Mouse (Mus musculus): ENCODE data around the gene Lhfpl3. TPM values are rescaled to one million over a fixed set of nuclear protein-coding genes. Genes with fewer than 3 reads are reported as not detected.

The Lhfpl3 gene
- polyA plus RNA-seq, 1 experiment from 2014 or later, result 1.3 TPM

DNA sequence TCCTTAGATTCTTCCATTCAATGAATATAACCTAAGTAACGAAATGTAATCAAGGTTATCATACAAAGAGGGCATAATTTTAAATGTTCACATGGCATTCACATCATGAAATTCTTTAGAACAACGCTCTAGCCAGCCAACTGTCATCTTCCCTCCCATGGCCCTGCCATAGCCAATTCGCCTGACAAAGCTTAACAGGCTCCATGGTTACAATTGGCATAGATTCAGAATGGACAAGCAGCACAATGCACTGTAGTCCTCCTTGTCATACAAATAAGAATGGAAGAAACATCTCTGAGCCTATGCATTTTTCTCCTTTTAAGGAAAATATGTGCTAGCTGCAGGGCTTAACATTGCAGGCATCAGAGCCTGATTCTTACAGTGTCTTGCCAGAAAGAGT lies 254.0 kb downstream of the Lhfpl3 start:
- DNase-seq (ENCODE audit: low spot score, missing footprints), result no peak
- Histone ChIP-seq H3K36me3 (ENCODE audit: control insufficient read depth, insufficient read depth, low read length) (no peaks in the 10 kb centered on the region), H3K4me2 (no peak overlapping the region), H3K4me1 (ENCODE audit: control insufficient read depth, insufficient read depth, low read length) (no peaks in the 10 kb centered on the region), H3K4me3 (ENCODE audit: low read depth, low read length) (no peak overlapping the region), H3K27me3 (ENCODE audit: control insufficient read depth, insufficient read depth, low read length) (no peaks in the 10 kb centered on the region), H3K9ac (ENCODE audit: low read length) (no peak overlapping the region), H3K27ac (ENCODE audit: low read depth, low read length) (no peak overlapping the region), H3K9me3 (ENCODE audit: control insufficient read depth, low read length) (no peaks in the 10 kb centered on the region)
- 76% methylated on average over 3 of the region's 3 CpGs for WGBS
- no peak for ATAC-seq (ENCODE audit: low FRiP score)

DNA sequence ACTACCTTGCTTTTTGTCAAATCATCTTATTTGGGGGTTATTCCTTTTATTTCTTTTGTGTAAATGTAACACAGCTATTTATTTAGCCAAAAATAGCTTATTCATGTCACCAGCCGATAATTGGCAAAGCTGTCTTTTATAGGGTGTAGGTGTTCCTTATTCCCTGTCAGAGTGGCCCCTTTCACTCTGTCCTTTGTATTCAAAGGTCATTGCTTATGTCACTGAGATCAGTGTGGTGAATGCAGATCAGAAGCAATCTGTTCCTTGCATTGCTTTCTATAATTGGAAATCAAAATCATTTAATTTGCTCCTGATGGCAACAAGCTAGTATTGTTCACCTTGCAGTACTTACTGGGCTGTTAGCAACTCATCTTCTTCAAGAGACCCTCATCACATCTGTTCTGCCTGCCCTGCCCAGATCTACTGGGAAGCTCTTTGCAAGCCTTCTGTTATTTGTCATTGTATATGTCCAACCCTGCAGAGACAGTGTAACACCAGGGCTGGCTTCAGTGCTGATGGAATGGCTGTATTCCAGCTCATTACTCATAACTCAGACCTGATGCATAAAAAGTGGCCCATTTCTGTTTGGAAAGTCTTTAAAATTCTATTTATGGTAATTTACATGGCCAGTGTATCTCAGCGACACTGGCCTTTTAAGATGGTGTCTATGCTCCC lies 257.4 kb downstream of the Lhfpl3 start:
- no peaks in the 10 kb centered on the region for H3K9me3 ChIP-seq (ENCODE audit: control insufficient read depth, low read length)
- no peak for DNase-seq (ENCODE audit: low spot score, missing footprints)
- H3K4me1 ChIP-seq (ENCODE audit: control insufficient read depth, insufficient read depth, low read length), result no peaks in the 10 kb centered on the region
- WGBS, result 83% methylated on average over 2 of the region's 2 CpGs
- no peaks in the 10 kb centered on the region for H3K36me3 ChIP-seq (ENCODE audit: control insufficient read depth, insufficient read depth, low read length)
- H3K9ac ChIP-seq (ENCODE audit: low read length), result no peak overlapping the region
- no peak overlapping the region for H3K27ac ChIP-seq (ENCODE audit: low read depth, low read length)
- H3K27me3 ChIP-seq (ENCODE audit: control insufficient read depth, insufficient read depth, low read length), result no peaks in the 10 kb centered on the region
- H3K4me3 ChIP-seq (ENCODE audit: low read depth, low read length), result no peak overlapping the region
- no peak overlapping the region for H3K4me2 ChIP-seq
- ATAC-seq (ENCODE audit: low FRiP score), result no peak

DNA sequence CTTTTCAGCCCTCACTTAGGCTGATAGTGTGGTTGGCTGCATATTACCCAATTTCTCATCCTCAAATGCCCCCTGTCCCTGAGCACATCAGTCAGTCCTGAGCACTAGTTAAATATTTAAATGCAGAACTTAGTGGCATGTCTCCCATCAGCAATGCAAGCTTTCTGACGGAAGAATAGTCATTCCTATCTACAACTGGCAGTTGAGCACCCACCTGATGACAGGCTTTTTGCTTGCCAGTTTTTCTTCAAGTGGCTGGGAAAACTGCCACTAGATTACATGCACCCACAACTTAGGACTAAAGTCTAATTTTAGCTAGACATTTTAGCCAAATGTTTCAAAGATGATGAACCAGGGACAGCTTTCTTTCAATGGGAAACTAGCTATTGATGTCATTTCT lies 260.3 kb downstream of the Lhfpl3 start:
- WGBS, result 96% methylated on average over 1 of the region's 1 CpGs
- H3K27ac ChIP-seq (ENCODE audit: low read depth, low read length), result no peak overlapping the region
- no peaks in the 10 kb centered on the region for H3K36me3 ChIP-seq (ENCODE audit: control insufficient read depth, insufficient read depth, low read length)
- no peak overlapping the region for H3K9ac ChIP-seq (ENCODE audit: low read length)
- DNase-seq (ENCODE audit: low spot score, missing footprints) (no peak), ATAC-seq (ENCODE audit: low FRiP score) (no peak)
- no peaks in the 10 kb centered on the region for H3K9me3 ChIP-seq (ENCODE audit: control insufficient read depth, low read length)
- no peak overlapping the region for H3K4me3 ChIP-seq (ENCODE audit: low read depth, low read length)
- H3K4me1 ChIP-seq (ENCODE audit: control insufficient read depth, insufficient read depth, low read length), result no peaks in the 10 kb centered on the region
- no peaks in the 10 kb centered on the region for H3K27me3 ChIP-seq (ENCODE audit: control insufficient read depth, insufficient read depth, low read length)
- no peak overlapping the region for H3K4me2 ChIP-seq

DNA sequence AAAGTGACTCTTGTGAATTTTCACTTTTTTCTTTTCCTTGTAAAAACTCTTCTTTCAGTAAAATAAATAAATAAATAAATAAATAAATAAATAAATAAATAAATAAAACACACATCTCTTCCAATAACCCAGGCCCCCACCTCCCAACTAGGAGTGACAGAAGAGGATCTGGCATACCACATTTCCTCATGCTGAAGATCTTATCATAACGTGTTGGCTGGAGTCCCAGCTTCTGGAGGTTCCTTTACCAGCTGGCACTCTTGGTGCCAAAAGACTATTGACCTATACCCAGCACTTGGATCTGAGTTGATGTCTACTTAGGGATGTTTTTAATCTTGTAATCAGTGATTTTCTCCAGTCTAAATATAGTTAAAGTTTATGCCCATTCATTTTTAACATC lies 264.6 kb downstream of the Lhfpl3 start:
- no peak overlapping the region for H3K4me3 ChIP-seq (ENCODE audit: low read depth, low read length)
- no peaks in the 10 kb centered on the region for H3K27me3 ChIP-seq (ENCODE audit: control insufficient read depth, insufficient read depth, low read length)
- no peaks in the 10 kb centered on the region for H3K4me1 ChIP-seq (ENCODE audit: control insufficient read depth, insufficient read depth, low read length)
- ATAC-seq (ENCODE audit: low FRiP score), result no peak
- H3K36me3 ChIP-seq (ENCODE audit: control insufficient read depth, insufficient read depth, low read length), result no peaks in the 10 kb centered on the region
- no peak overlapping the region for H3K9ac ChIP-seq (ENCODE audit: low read length)
- 91% methylated on average over 1 of the region's 1 CpGs for WGBS
- no peak for DNase-seq (ENCODE audit: low spot score, missing footprints)
- no peak overlapping the region for H3K4me2 ChIP-seq
- no peak overlapping the region for H3K27ac ChIP-seq (ENCODE audit: low read depth, low read length)
- H3K9me3 ChIP-seq (ENCODE audit: control insufficient read depth, low read length), result no peaks in the 10 kb centered on the region

DNA sequence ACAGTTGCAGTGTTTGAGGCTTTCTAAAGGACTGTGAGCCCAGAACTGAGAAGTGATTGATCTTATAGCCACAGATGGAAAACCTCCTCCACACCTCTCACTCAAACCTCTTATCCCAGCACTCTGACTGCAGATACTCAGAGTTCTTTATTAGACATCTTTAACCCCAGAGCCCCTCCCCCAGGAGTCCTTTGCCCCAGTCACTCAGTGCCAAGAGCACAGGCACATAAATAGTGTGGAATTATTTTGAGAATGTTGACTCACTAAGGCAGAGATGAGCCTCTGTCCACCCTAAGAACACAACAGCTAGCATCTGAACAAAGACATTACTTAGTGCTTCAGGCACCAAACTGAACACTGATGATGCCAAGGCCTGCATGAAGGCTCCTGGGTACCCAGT lies 268.1 kb downstream of the Lhfpl3 start:
- H3K4me2 ChIP-seq, result no peak overlapping the region
- DNase-seq (ENCODE audit: low spot score, missing footprints), result no peak
- no peaks in the 10 kb centered on the region for H3K27me3 ChIP-seq (ENCODE audit: control insufficient read depth, insufficient read depth, low read length)
- no peaks in the 10 kb centered on the region for H3K36me3 ChIP-seq (ENCODE audit: control insufficient read depth, insufficient read depth, low read length)
- H3K4me3 ChIP-seq (ENCODE audit: low read depth, low read length), result no peak overlapping the region
- no peak overlapping the region for H3K9ac ChIP-seq (ENCODE audit: low read length)
- H3K4me1 ChIP-seq (ENCODE audit: control insufficient read depth, insufficient read depth, low read length), result no peaks in the 10 kb centered on the region
- no peak for ATAC-seq (ENCODE audit: low FRiP score)
- H3K27ac ChIP-seq (ENCODE audit: low read depth, low read length), result no peak overlapping the region
- H3K9me3 ChIP-seq (ENCODE audit: control insufficient read depth, low read length), result no peaks in the 10 kb centered on the region

DNA sequence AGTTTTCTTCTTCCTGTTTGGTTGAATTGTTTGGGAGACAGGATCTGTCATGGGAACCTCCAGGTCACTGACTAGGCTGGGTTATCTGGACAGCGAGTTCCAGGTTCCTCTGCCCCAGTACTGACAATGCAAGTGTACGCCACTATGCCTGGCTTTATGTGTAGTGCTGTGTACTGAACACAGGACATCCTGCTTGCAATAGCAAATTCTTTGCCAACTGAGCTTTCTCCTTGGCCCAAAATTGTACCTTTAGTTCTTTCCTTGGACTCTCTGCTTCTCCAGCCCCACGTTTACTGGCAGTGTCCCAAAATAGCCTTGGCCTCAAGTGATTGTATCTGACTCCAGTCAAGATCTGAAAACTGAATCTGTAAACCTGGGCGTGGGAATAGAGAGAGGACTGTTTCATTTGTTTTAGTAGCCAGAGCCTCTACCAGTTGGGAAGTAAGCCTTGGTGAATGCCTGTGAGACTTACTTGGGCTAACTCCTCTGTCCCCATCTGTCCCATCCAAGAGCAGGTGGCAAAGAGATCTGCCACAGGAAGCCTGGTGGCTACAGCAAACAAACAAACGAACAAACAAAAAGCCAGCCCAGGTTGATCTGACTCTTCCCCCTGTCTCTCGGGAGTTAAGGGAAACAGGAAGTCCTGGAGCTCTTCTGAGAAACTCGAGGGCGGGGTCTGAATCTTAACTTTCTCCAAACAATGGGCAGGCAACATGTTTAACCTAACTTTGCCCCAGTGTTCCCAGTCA lies 269.9 kb downstream of the Lhfpl3 start:
- Histone ChIP-seq H3K4me3 (ENCODE audit: low read depth, low read length) (no peak overlapping the region), H3K27ac (ENCODE audit: low read depth, low read length) (no peak overlapping the region), H3K4me1 (ENCODE audit: control insufficient read depth, insufficient read depth, low read length) (no peaks in the 10 kb centered on the region), H3K36me3 (ENCODE audit: control insufficient read depth, insufficient read depth, low read length) (no peaks in the 10 kb centered on the region), H3K9ac (ENCODE audit: low read length) (no peak overlapping the region), H3K4me2 (no peak overlapping the region), H3K9me3 (ENCODE audit: control insufficient read depth, low read length) (no peaks in the 10 kb centered on the region), H3K27me3 (ENCODE audit: control insufficient read depth, insufficient read depth, low read length) (no peaks in the 10 kb centered on the region)
- DNase-seq (ENCODE audit: low spot score, missing footprints) (no peak), ATAC-seq (ENCODE audit: low FRiP score) (no peak)
- WGBS, result 83% methylated on average over 8 of the region's 8 CpGs

DNA sequence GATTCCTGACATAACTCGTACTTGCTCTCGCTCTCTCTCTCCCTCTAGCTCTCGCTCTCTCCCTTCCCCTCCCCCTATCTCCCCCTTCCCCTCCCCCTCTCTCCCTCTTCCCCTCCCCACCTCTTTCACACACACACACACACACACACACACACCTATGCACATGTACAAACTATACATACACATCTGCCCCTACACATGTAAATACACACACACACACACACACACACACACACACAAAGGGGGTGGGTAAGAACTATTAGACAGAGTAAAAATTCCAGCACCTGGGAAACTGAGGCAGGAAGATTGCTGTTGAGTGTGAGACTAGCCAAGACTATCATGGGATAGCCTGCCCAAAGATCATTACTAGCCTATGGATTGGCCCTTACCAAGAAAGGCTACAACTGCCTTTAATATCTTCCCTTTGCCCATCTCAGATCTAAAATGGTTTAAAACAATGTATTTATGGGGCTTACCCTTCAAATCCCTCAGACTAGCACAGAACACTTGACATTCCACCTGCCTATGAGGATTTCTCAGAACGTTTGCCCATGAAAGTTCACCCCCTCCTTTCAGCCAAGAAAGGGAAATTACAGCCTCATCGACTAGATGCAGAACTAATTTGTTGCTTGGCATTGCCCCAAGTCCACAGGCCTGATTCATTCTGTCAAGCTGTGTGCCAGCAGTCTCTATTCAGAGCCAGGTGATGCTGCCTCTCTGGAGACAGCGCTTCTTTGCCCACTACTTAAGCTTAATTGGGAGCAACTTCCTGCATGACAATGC lies 289.3 kb downstream of the Lhfpl3 start:
- no peaks in the 10 kb centered on the region for H3K36me3 ChIP-seq (ENCODE audit: control insufficient read depth, insufficient read depth, low read length)
- H3K4me3 ChIP-seq (ENCODE audit: low read depth, low read length), result no peak overlapping the region
- H3K9me3 ChIP-seq (ENCODE audit: control insufficient read depth, low read length), result no peaks in the 10 kb centered on the region
- H3K4me1 ChIP-seq (ENCODE audit: control insufficient read depth, insufficient read depth, low read length), result no peaks in the 10 kb centered on the region
- WGBS, result 80% methylated on average over 6 of the region's 6 CpGs
- DNase-seq (ENCODE audit: low spot score, missing footprints) (no peak), ATAC-seq (ENCODE audit: low FRiP score) (no peak)
- no peak overlapping the region for H3K4me2 ChIP-seq
- no peak overlapping the region for H3K9ac ChIP-seq (ENCODE audit: low read length)
- no peak overlapping the region for H3K27ac ChIP-seq (ENCODE audit: low read depth, low read length)
- no peaks in the 10 kb centered on the region for H3K27me3 ChIP-seq (ENCODE audit: control insufficient read depth, insufficient read depth, low read length)

DNA sequence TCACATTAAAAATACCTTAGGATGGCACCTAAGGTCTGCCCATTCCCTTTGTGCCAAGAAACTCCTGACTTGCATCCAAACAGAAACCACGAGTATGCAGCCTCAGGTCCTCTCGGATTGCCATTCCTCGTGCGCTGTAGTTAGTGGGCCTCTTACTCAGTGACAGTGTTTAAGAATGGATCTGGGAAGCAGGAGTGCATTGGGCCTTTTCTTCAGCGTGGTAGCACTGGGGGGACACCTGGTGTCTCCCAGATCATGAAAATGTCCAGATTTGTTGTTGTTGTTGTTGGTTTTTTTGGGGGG lies 289.8 kb downstream of the Lhfpl3 start:
- Histone ChIP-seq H3K27ac (ENCODE audit: low read depth, low read length) (no peak overlapping the region), H3K36me3 (ENCODE audit: control insufficient read depth, insufficient read depth, low read length) (no peaks in the 10 kb centered on the region), H3K9ac (ENCODE audit: low read length) (no peak overlapping the region), H3K4me1 (ENCODE audit: control insufficient read depth, insufficient read depth, low read length) (no peaks in the 10 kb centered on the region), H3K4me3 (ENCODE audit: low read depth, low read length) (no peak overlapping the region), H3K4me2 (no peak overlapping the region), H3K9me3 (ENCODE audit: control insufficient read depth, low read length) (no peaks in the 10 kb centered on the region), H3K27me3 (ENCODE audit: control insufficient read depth, insufficient read depth, low read length) (no peaks in the 10 kb centered on the region)
- DNase-seq (ENCODE audit: low spot score, missing footprints) (no peak), ATAC-seq (ENCODE audit: low FRiP score) (no peak)
- 78% methylated on average over 5 of the region's 5 CpGs for WGBS

DNA sequence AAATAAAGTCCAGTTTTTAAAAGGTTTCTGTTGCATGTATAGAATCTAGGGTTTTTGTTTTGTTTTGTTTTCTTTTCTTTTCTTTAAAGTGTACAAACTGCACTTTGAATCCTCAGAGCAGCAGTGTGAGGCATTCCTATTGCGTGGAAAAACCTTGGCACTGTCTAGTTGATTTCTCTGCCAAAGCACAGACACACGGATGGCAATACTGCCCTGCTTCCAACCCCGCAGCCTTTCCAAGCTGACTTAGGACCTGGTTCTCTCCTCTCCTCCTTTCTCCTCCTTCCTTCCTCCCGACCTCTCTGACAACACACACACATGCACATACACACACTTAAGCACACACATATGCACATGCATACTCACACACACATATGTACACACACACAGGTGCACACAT lies 294.6 kb downstream of the Lhfpl3 start:
- WGBS, result 84% methylated on average over 4 of the region's 4 CpGs
- H3K36me3 ChIP-seq (ENCODE audit: control insufficient read depth, insufficient read depth, low read length), result no peaks in the 10 kb centered on the region
- H3K9me3 ChIP-seq (ENCODE audit: control insufficient read depth, low read length), result no peaks in the 10 kb centered on the region
- no peak overlapping the region for H3K4me3 ChIP-seq (ENCODE audit: low read depth, low read length)
- no peaks in the 10 kb centered on the region for H3K27me3 ChIP-seq (ENCODE audit: control insufficient read depth, insufficient read depth, low read length)
- H3K4me2 ChIP-seq, result no peak overlapping the region
- no peak for DNase-seq (ENCODE audit: low spot score, missing footprints)
- no peaks in the 10 kb centered on the region for H3K4me1 ChIP-seq (ENCODE audit: control insufficient read depth, insufficient read depth, low read length)
- ATAC-seq (ENCODE audit: low FRiP score), result no peak
- no peak overlapping the region for H3K9ac ChIP-seq (ENCODE audit: low read length)
- H3K27ac ChIP-seq (ENCODE audit: low read depth, low read length), result no peak overlapping the region

Measured in midbrain, embryonic 11.5 days (tissue).